Mouse (Mus musculus): ENCODE data around the gene Olfr419. TPM values are rescaled to one million over a fixed set of nuclear protein-coding genes. Genes with fewer than 3 reads are reported as not detected.

The Olfr419 gene
- total and polyA plus RNA-seq, 3 experiments = 0.31 TPM; not detected in 2

DNA sequence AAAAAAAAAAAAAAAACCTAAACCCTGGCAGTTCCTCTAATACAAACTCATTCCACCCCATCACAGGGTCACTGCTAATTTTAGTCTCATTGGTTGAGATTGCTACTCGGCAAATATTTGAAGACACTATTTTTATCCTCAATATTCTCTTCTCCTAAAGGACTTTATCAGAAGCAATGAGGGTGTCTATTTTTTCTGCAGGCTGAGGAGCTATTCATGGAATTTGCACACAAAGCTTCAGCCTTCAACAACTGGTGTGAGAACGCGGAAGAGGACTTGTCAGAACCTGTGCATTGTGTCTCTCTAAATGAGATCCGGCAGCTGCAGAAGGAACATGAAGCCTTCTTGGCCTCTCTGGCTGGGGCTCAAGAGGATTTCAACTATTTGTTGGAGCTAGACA, 11.9 kb downstream of the Olfr419 start:
- Histone ChIP-seq H3K4me1 (ENCODE audit: control insufficient read depth in 1 of 2, insufficient read depth in 2 of 2, low read length in 2 of 2) (no peaks in the 10 kb centered on the region), H3K36me3 (ENCODE audit: control insufficient read depth in 1 of 2, insufficient read depth in 2 of 2, low read length in 2 of 2) (peaks cover 0 to 40% of the 10 kb centered on the region in 2 experiments; a peak in 2 of 4 replicates), H3K9me3 (replicated peaks; ENCODE audit: insufficient read depth, low read length) (no peaks in the 10 kb centered on the region), H3K27ac (ENCODE audit: control insufficient read depth, low read depth, low read length) (no peak overlapping the region), H3K4me3 (ENCODE audit: control insufficient read depth in 1 of 2, insufficient read depth in 1 of 2, low read depth in 2 of 2, low read length in 2 of 2) (no peak overlapping the region), H3K27me3 (ENCODE audit: control insufficient read depth in 1 of 2, insufficient read depth in 2 of 2, low read length in 2 of 2) (no peaks in the 10 kb centered on the region), H3K79me2 (ENCODE audit: control insufficient read depth, insufficient read depth, low read length, poor library complexity) (no peaks in the 10 kb centered on the region), H3K9ac (ENCODE audit: control insufficient read depth, low read depth, low read length, poor library complexity, severe bottlenecking) (no peak overlapping the region)
- DNase-seq (ENCODE audit: low read depth, low spot score) = no peak
- no peak for TF ChIP-seq JUND (IDR thresholded peaks at IDR 0.05; ENCODE audit: low read depth, low read length)
- TF ChIP-seq SIN3A (IDR thresholded peaks at IDR 0.05; ENCODE audit: low read length) = no peak
- TF ChIP-seq POLR2AphosphoS2 (IDR thresholded peaks at IDR 0.05; ENCODE audit: low read length) = no peak
- no peak for TF ChIP-seq MXI1 (IDR thresholded peaks at IDR 0.05; ENCODE audit: low read depth, low read length)
- TF ChIP-seq MYC (IDR thresholded peaks at IDR 0.05; ENCODE audit: low read depth, low read length) = no peak
- TF ChIP-seq MAFK (IDR thresholded peaks at IDR 0.05; ENCODE audit: borderline replicate concordance, low read depth, low read length) = no peak
- TF ChIP-seq NELFE (IDR thresholded peaks at IDR 0.05; ENCODE audit: low read depth, low read length) = no peak
- no peak for TF ChIP-seq BHLHE40 (IDR thresholded peaks at IDR 0.05; ENCODE audit: borderline replicate concordance, low read depth, low read length)
- no peak for TF ChIP-seq POLR2AphosphoS5 (IDR thresholded peaks at IDR 0.05; ENCODE audit: borderline replicate concordance, low read depth, low read length)
- no peak for TF ChIP-seq MAZ (IDR thresholded peaks at IDR 0.05; ENCODE audit: low read depth, low read length)
- no peak for TF ChIP-seq MAX (IDR thresholded peaks at IDR 0.05; ENCODE audit: low read length)

DNA sequence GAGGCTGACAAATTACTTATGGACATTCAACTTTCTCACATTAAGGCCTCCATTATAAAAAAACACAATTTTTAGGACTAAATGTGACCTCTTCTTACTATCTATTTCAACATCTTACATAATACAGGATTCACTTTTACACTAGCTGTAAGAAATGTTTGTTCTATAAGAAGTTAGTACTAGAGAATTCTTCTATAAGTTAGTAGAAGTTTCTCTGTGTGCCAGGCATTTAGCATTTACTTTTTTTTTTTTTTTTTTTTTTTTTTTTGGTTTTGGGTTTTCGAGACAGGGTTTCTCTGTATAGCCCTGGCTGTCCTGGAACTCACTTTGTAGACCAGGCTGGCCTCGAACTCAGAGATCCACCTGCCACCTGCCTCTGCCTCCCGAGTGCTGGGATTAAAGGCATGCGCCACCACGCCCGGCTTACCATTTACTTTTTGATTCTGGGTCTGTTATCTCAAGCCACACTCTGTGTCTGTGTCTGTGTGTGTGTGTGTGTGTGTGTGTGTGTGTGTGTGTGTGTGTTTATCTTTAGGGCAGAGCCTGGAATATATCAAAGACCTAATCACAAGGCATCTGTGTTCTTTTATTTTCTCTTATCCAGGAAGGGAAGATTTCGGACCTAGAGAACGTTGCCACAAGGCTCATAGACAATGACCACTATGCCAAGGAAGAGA, 35.2 kb downstream of the Olfr419 start:
- Histone ChIP-seq H3K79me2 (ENCODE audit: control insufficient read depth, insufficient read depth, low read length, poor library complexity) (no peaks in the 10 kb centered on the region), H3K4me1 (ENCODE audit: control insufficient read depth in 1 of 2, insufficient read depth in 2 of 2, low read length in 2 of 2) (no peaks in the 10 kb centered on the region), H3K27ac (ENCODE audit: control insufficient read depth, low read depth, low read length) (no peak overlapping the region), H3K9ac (ENCODE audit: control insufficient read depth, low read depth, low read length, poor library complexity, severe bottlenecking) (no peak overlapping the region), H3K4me3 (ENCODE audit: control insufficient read depth in 1 of 2, insufficient read depth in 1 of 2, low read depth in 2 of 2, low read length in 2 of 2) (no peak overlapping the region), H3K36me3 (ENCODE audit: control insufficient read depth in 1 of 2, insufficient read depth in 2 of 2, low read length in 2 of 2) (peaks cover 0 to 53% of the 10 kb centered on the region in 2 experiments; a peak in 2 of 4 replicates), H3K27me3 (ENCODE audit: control insufficient read depth in 1 of 2, insufficient read depth in 2 of 2, low read length in 2 of 2) (no peaks in the 10 kb centered on the region), H3K9me3 (replicated peaks; ENCODE audit: insufficient read depth, low read length) (no peaks in the 10 kb centered on the region)
- DNase-seq (ENCODE audit: low read depth, low spot score) = no peak
- TF ChIP-seq E2F4 (IDR thresholded peaks at IDR 0.05; ENCODE audit: borderline replicate concordance, low read depth, low read length) = no peak
- peak; percentile 58; the same call in 1 of the 2 replicates for TF ChIP-seq ZNF384 (IDR thresholded peaks at IDR 0.05; ENCODE audit: low read depth, low read length)
